Mouse (Mus musculus) urinary bladder, postnatal 36 days (tissue): ENCODE data around the gene Pilra.
"Not testable (repeated sequence)": the region's sequence is repeated elsewhere in the genome, so short reads cannot be mapped to it uniquely, and the experiment has no call there.

Experiments
- DNase-seq, 2 experiments: peaks; one replicate each; pipeline ENCODE4 v3.0.0; 2022; ENCODE audit warnings: low spot score in 2 of 2, mixed read lengths in 1 of 2

Gene Pilra

GRCm38 (mm10) chr5:137835966-137836520 is at the start of gene Pilra:
Gene Pilra, minus strand, starts transcription at chr5:137836281.
- DNase-seq, result not testable (repeated sequence)

- DNase-seq, result no peak
Measured at GRCm38 (mm10) chr5:137883345-137883744, 47.3 kb upstream of the Pilra start.

DNA sequence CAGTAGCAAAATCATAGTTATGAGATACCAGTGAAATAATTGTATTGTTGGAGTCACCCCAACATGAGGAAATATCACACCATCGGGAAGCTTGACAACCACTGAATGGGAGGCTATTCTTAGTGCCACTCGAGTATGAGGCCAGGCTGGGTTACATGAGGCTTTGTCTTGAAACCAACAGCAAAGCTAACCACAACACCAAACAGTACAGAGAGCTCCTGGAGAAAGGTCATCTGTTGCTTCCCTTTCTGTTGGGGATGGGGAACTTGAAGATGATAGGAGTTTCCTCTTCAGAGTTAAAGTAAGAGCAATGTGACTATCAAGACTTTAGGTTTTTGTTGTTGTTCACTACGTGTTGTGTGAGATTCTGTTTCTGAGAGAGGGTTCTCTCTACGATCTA is 46.8 kb upstream of the Pilra start:
- no peak for DNase-seq

DNA sequence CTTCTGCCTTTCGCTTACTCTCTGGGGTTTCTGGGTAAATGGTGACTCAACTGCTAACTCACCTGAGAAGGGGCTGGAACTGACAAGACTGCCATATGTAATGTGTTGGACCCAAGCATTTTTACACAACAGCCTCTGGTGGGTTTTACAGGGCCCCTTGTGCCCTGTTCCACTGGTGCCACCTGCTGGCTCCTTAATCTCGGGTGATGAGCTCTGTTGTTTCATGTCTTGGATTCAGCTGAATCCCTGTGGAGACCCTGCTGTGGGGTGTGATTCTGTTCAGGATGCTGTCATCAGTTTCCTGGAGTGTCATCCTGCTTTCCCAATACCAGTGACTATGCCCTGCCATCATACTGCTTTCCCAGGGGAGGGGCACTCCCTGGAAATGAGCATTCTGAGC is 41.8 kb upstream of the Pilra start:
- no peak for DNase-seq

- DNase-seq, result no peak
Measured at GRCm38 (mm10) chr5:137875054-137875453, 39.0 kb upstream of the Pilra start.

DNA sequence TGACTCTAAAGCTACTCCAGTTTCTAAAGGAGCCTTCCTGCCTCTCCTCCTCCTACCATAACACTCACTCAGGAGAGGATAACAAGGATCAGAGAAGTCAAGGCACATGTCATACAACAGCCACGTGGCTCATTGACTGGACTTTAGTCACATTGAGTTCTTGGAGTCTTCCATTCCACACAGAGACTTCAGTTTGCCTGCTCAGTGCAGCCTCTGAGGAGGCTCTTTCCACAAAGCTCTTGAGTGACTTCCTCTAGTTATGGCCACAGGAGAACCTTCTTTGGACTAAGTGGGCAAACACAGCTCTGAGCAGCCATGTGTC is 36.3 kb upstream of the Pilra start:
- not testable (repeated sequence) for DNase-seq

DNA sequence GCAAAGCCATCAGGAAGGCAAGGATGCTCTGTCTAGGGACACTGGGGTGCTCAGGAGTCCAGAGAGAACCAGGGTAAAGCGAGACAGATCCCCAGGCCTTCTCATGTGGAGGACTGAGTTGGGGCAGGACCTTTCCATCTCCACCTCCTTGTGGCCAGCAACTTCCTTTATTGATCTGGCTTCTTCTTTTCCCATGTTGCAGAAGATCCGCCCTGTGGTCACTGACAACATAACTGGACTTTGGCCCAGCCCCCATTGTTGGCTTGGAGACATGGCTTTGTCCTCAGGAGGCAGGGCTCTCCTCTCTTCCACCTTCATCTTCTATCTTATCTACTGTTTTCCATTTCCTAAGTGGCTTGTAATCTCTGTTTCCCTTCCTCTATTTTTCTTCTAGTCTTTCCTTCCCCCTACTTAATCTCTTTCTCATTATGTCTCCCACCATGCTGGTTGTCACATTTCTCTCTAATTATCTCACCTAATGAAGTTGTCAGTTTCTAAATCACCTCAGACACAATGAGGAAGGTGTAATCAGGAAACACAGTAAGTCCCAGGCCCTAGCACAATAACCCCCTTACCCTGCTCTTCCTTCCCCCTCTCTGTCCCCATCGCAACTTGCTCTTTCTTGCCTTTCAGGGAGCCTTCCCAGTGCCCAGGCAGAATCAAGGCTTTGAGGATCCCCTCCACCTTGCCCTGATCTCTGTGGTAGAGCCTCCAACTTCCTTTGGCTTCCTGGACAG is 35.7 kb upstream of the Pilra start, which contains the start of gene Pilrb2:
Gene Pilrb2, minus strand, starts transcription at position 172 of the 737 bp plus-strand sequence.
- DNase-seq, result not testable (repeated sequence)

GRCm38 (mm10) chr5:137868600-137868999 is 32.5 kb upstream of the Pilra start:
- not testable (repeated sequence) for DNase-seq

DNA sequence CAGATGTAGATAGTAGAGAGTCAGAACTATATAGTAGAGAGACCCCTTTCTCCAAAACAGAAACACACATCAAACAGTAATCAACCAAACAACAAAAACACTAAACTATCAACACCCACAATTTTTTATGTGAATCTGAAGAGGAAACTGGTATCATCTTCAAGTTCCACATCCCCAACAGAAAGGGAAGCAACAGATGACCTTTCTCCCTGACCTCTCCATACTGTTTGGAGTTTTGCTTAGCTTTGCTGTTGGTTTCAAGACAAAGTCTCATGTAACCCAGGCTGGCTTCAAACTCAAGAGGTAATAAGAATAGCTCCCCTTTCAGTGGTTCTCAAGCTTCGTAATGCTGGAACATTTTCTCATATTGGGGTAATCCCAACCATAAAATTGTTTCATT is 27.9 kb upstream of the Pilra start:
- DNase-seq, result not testable (repeated sequence)

GRCm38 (mm10) chr5:137857960-137858710 is 22.1 kb upstream of the Pilra start, which contains the start of gene Pilrb1:
Gene Pilrb1, minus strand, starts transcription at chr5:137858106.
- not testable (repeated sequence) for DNase-seq

GRCm38 (mm10) chr5:137856870-137857269 is 20.8 kb upstream of the Pilra start:
- DNase-seq, result not testable (repeated sequence)

DNA sequence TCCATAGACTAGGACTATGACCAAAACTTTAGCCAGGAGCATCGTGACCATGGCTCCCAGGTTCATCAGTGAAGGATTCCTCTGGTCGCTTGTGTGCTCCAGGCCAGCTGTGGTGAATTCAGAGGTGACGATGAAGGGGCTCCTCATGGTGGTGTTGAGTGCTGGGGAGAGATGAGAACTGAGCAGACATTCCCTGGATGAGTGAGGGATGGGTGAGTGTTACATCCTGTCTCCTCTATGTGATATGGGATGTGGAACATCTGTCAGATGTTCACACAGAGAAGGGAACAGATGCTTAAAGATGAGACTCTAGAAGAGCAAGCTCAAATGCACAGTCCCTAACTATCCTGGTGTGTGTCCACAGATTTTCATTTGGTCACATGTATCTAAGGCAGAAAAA is 18.8 kb upstream of the Pilra start:
- DNase-seq, result not testable (repeated sequence)

DNA sequence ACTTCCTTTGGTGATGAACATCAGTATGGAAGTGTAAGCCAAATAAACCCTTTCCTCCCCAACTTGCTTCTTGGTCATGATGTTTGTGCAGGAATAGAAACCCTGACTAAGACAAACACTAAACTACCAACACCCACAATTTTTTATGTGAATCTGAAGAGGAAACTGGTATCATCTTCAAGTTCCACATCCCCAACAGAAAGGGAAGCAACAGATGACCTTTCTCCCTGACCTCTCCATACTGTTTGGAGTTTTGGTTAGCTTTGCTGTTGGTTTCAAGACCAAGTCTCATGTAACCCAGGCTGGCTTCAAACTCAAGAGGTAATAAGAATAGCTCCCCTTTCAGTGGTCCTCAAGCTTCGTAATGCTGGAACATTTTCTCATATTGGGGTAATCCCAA is 14.2 kb upstream of the Pilra start:
- not testable (repeated sequence) for DNase-seq

GRCm38 (mm10) chr5:137837110-137837509 is 1.0 kb upstream of the Pilra start:
- not testable (repeated sequence) for DNase-seq

GRCm38 (mm10) chr5:137836611-137837010 is 530 bp upstream of the Pilra start:
- no peak for DNase-seq

GRCm38 (mm10) chr5:137833500-137833899 is 2.6 kb downstream of the Pilra start:
- no peak for DNase-seq

GRCm38 (mm10) chr5:137831506-137831905 is 4.6 kb downstream of the Pilra start:
- no peak for DNase-seq

GRCm38 (mm10) chr5:137831106-137831505 is 5.0 kb downstream of the Pilra start:
- DNase-seq, result no peak

DNA sequence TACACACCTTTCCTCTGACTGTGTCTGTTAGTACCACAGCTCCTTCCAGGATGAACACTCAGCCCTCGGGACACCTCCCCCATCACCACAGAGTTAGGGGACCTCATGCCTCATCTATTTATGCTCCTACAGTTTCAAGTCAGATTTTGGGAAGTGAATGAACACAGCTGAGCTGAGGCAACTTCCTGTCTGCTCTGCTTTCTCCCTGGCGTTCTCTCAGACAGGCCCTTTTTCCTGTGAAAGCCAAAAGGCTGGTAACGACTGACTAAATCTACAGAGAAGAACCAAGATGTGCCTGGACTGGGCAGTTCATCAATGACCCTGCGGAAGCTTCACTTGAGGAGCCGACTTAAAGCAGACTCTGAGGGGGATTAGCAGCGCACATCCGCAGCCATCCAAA is 5.8 kb downstream of the Pilra start:
- DNase-seq, result no peak

DNA sequence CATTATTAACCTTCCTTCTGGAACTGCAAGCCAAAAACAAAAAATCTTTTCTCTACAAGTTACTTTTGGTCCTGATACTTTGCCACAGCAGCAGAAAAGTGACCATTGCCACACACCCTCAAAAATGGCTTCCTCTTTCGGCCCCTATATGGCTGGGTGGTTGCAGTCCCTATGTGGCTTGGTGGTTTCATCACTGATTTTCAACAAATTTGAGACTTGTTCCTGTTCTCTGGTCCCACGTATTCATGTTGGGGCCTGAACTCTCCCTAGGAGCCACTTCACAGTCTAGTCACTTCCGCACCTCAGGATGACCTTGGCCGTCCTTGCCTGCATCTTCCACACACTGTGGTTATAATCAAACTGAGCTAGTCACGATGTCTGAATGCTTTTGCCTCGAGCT is 7.4 kb downstream of the Pilra start:
- DNase-seq, result no peak

GRCm38 (mm10) chr5:137826421-137826820 is 9.7 kb downstream of the Pilra start:
- no peak for DNase-seq

DNA sequence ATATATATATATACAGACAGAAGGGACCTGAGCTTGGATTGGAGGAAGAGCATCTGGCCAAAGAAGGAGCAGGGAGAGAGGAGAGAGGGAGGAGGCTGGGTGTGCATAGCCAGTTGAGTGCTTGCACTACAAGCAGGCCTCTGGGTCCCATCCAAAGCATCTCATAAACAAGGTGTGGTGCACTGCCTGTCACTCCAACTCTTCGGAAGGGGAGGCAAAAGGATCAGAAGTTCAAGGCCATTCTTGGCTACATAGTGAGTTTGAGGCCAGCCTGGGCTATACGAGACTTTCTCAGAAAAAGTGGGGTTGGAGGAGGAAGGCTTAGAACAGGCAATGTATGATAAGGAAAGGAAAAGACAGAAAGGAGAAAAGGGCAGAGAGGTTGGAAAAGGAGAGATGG is 10.1 kb downstream of the Pilra start:
- no peak for DNase-seq

GRCm38 (mm10) chr5:137825030-137825429 is 11.1 kb downstream of the Pilra start:
- DNase-seq, result no peak
